Mouse (Mus musculus): ENCODE measurements around the gene Aldh18a1. TPM values are rescaled to one million over a fixed set of nuclear protein-coding genes. Genes with fewer than 3 reads are reported as not detected.
A peak's percentile ranks its signal among the peaks of the same experiment; 100 is the strongest.

The Aldh18a1 gene
- total and polyA plus RNA-seq, 3 experiments: 101 to 193 (median 120) TPM

DNA sequence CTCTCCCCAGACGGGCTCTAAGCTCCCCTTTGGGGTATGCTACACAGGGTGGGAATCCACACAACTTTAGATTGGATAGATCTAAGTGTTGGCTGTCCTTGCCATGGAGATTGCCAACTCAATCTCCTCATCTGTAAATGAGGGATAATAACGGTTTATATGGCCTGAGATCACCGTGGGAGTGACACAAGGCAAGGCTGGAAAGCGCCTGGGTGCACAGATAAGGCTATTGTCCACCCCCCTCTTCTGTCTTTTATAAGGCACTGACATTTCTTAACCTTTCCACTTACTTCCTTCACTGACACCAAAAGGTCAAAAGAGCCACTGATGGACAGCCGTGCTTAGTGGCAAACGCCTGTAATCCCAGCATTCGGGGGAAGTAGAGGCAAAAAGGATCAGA, 1.4 kb downstream of the Aldh18a1 start:
- no peaks in the 10 kb centered on the region for H3K27me3 ChIP-seq (replicated peaks)

DNA sequence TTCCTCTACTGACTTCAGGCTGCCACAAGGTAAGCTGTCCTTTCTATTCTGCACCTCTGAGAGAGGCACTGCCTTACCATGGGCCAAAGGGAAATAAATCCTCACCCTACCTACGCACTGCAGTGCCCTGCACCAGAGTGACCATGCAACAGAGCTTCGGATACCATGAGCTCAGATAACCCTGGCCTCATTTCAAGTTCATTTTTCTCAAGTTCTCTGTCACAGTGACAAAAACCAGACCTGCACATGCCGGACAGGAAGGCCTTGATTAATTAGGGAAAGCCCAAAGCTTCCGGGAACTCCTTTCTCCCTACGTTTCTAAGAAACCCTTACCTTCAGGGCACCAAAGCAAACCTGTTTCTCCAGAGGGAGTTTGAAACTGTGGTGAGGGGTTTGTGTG, 6.6 kb downstream of the Aldh18a1 start:
- peaks cover 81 to 98% of the 10 kb centered on the region in 2 experiments for H3K36me3 ChIP-seq (replicated peaks in 1 of 2; ENCODE audit: control insufficient read depth in 1 of 2, insufficient read depth in 1 of 2, low read length in 1 of 2)
- peaks cover 32% of the 10 kb centered on the region for H3K79me2 ChIP-seq (replicated peaks; ENCODE audit: control insufficient read depth, extremely low read depth, insufficient read depth, poor library complexity, severe bottlenecking)
- TF ChIP-seq ZMIZ1 (IDR thresholded peaks at IDR 0.05; ENCODE audit: low read depth, low read length) (no peak), IRF4 (IDR thresholded peaks at IDR 0.05; ENCODE audit: low read depth, low read length) (no peak), E2F4 (IDR thresholded peaks at IDR 0.05; ENCODE audit: insufficient replicate concordance, low read depth, low read length) (no peak), MAZ (IDR thresholded peaks at IDR 0.05; ENCODE audit: low read depth, low read length) (no peak), ZKSCAN1 (IDR thresholded peaks at IDR 0.05; ENCODE audit: borderline replicate concordance, low read depth, low read length) (no peak), ZC3H11A (IDR thresholded peaks at IDR 0.05; ENCODE audit: low read depth, low read length) (no peak), NRF1 (IDR thresholded peaks at IDR 0.05; ENCODE audit: low read depth, low read length) (no peak), POLR2A (IDR thresholded peaks at IDR 0.05; ENCODE audit: low read depth, low read length) (no peak), SMC3 (IDR thresholded peaks at IDR 0.05; ENCODE audit: low read depth, low read length) (no peak), KAT2A (IDR thresholded peaks at IDR 0.05; ENCODE audit: insufficient replicate concordance, low read length) (no peak), MAFK (IDR thresholded peaks at IDR 0.05; ENCODE audit: insufficient replicate concordance, low read length) (no peak), SIN3A (IDR thresholded peaks at IDR 0.05; ENCODE audit: low read length) (no peak), CHD1 (IDR thresholded peaks at IDR 0.05; ENCODE audit: low read depth, low read length) (no peak), GABPA (IDR thresholded peaks at IDR 0.05; ENCODE audit: insufficient replicate concordance, low read depth, low read length) (no peak), CHD2 (IDR thresholded peaks at IDR 0.05; ENCODE audit: low read length) (no peak), JUND (conservative IDR thresholded peaks at IDR 0.05; ENCODE audit: low read depth, low read length) (no peak)
- no peak overlapping the region for H3K9ac ChIP-seq (ENCODE audit: insufficient read depth, low read depth)
- H3K4me1 ChIP-seq (ENCODE audit: control insufficient read depth in 1 of 2, insufficient read depth in 2 of 2): peaks cover 6 to 25% of the 10 kb centered on the region in 2 experiments; a peak in 3 of 4 replicates
- in situ Hi-C loops (cut with MboI; ENCODE audit: low pct_ligation_motif_present, low pct_unique_long_range_greater_than_20kb, low sequenced_read_pairs): no loop called here
- H3K9me3 ChIP-seq (replicated peaks; ENCODE audit: low read length): no peaks in the 10 kb centered on the region
- no peak overlapping the region for H3K4me3 ChIP-seq (replicated peaks in 1 of 3; ENCODE audit: low read depth in 2 of 3, low read length in 2 of 3, poor library complexity in 1 of 3)
- no peaks in the 10 kb centered on the region for H3K27me3 ChIP-seq (replicated peaks)
- no peak overlapping the region for H3K27ac ChIP-seq (ENCODE audit: insufficient read depth, low read depth)
- dilution Hi-C loops (cut with MboI; ENCODE audit: extremely low pct_ligation_motif_present, extremely low pct_unique_long_range_greater_than_20kb, low sequenced_read_pairs): no loop called here
- H3K4me2 ChIP-seq (ENCODE audit: insufficient read depth, low read depth, poor library complexity, severe bottlenecking): no peak overlapping the region
- no peak for DNase-seq (ENCODE audit: extremely low read depth)

More for the DNA sequence above, 1.4 kb downstream of the Aldh18a1 start:
- Histone ChIP-seq H3K9ac (ENCODE audit: insufficient read depth, low read depth) (peak overlapping the region; percentile 95), H3K9me3 (replicated peaks; ENCODE audit: low read length) (no peaks in the 10 kb centered on the region), H3K36me3 (replicated peaks in 1 of 2; ENCODE audit: control insufficient read depth in 1 of 2, insufficient read depth in 1 of 2, low read length in 1 of 2) (peaks cover 40 to 65% of the 10 kb centered on the region in 2 experiments), H3K4me3 (replicated peaks in 1 of 3; ENCODE audit: low read depth in 2 of 3, low read length in 2 of 3, poor library complexity in 1 of 3) (peak overlapping the region; percentile 95 to 99 (median 96)), H3K4me1 (ENCODE audit: control insufficient read depth in 1 of 2, insufficient read depth in 2 of 2) (peaks cover 7 to 39% of the 10 kb centered on the region in 2 experiments; a peak in 3 of 4 replicates), H3K79me2 (replicated peaks; ENCODE audit: control insufficient read depth, extremely low read depth, insufficient read depth, poor library complexity, severe bottlenecking) (peaks cover 40% of the 10 kb centered on the region), H3K27ac (ENCODE audit: insufficient read depth, low read depth) (no peak overlapping the region), H3K4me2 (ENCODE audit: insufficient read depth, low read depth, poor library complexity, severe bottlenecking) (peak overlapping the region; percentile 80)
- no peak for DNase-seq (ENCODE audit: extremely low read depth)
- TF ChIP-seq NELFE (IDR thresholded peaks at IDR 0.05; ENCODE audit: low read depth, low read length) (no peak), USF2 (conservative IDR thresholded peaks at IDR 0.05; ENCODE audit: low read depth, low read length) (no peak), RAD21 (IDR thresholded peaks at IDR 0.05; ENCODE audit: low read depth, low read length) (no peak), EP300 (IDR thresholded peaks at IDR 0.05; ENCODE audit: low read length) (no peak), KAT2A (IDR thresholded peaks at IDR 0.05; ENCODE audit: insufficient replicate concordance, low read length) (no peak), HCFC1 (IDR thresholded peaks at IDR 0.05; ENCODE audit: low read depth, low read length) (no peak), SMC3 (IDR thresholded peaks at IDR 0.05; ENCODE audit: low read depth, low read length) (no peak), GABPA (IDR thresholded peaks at IDR 0.05; ENCODE audit: insufficient replicate concordance, low read depth, low read length) (no peak), MAX (IDR thresholded peaks at IDR 0.05; ENCODE audit: low read length) (no peak), ZNF384 (IDR thresholded peaks at IDR 0.05; ENCODE audit: low read depth, low read length) (no peak), CTCF (conservative IDR thresholded peaks at IDR 0.05 in 1 of 2, IDR thresholded peaks at IDR 0.05 in 1 of 2; ENCODE audit: low read depth in 2 of 2, low read length in 2 of 2) (no peak), POLR2A (IDR thresholded peaks at IDR 0.05; ENCODE audit: low read depth, low read length) (no peak), RCOR1 (conservative IDR thresholded peaks at IDR 0.05; ENCODE audit: low read depth, low read length) (no peak), ZC3H11A (IDR thresholded peaks at IDR 0.05; ENCODE audit: low read depth, low read length) (no peak), USF1 (IDR thresholded peaks at IDR 0.05; ENCODE audit: low read depth, low read length) (no peak), UBTF (IDR thresholded peaks at IDR 0.05; ENCODE audit: low read depth, low read length) (no peak), BHLHE40 (IDR thresholded peaks at IDR 0.05; ENCODE audit: low read depth, low read length) (no peak)
- in situ Hi-C loops (cut with MboI; ENCODE audit: low pct_ligation_motif_present, low pct_unique_long_range_greater_than_20kb, low sequenced_read_pairs) (no loop called here), dilution Hi-C loops (cut with MboI; ENCODE audit: extremely low pct_ligation_motif_present, extremely low pct_unique_long_range_greater_than_20kb, low sequenced_read_pairs) (no loop called here)

All from CH12.LX (cell line).